Mouse (Mus musculus) lung, postnatal 0 days (tissue): ENCODE results near the gene Ptprb.

Experiments
- CTCF ChIP-seq: IDR thresholded peaks from 2 replicates; pipeline ENCODE4 v1.5.1; 2016; ENCODE audit warnings: antibody characterized with exemption, mild to moderate bottlenecking
- EP300 ChIP-seq: IDR thresholded peaks from 2 replicates; pipeline ENCODE4 v1.6.1; 2016; ENCODE audit warnings: antibody characterized with exemption, mild to moderate bottlenecking, control low read depth

DNA sequence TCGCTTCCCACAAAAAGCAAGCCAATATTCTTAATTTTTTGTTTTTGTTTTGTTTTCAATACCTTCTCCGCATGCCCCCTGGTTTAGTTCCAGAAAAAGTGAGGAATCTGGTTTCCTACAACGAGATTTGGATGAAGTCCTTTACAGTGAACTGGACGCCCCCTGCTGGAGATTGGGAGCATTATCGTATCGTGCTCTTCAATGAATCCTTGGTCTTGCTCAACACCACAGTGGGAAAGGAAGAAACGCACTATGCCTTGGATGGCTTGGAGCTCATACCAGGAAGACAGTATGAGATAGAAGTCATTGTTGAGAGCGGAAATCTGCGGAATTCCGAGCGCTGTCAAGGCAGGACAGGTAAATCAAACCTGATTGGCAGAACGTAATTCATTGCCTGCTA is 43.9 kb downstream of the Ptprb start:
- peak; percentile 92 for TF ChIP-seq CTCF
- no peak for TF ChIP-seq EP300
